Mouse (Mus musculus) 416B (cell line): ENCODE measurements around the gene Sbpl.

Experiments
- DNase-seq: peaks from one replicate; pipeline ENCODE4 v3.0.0; 2011; ENCODE audit warnings: low read depth

The Sbpl gene

DNA sequence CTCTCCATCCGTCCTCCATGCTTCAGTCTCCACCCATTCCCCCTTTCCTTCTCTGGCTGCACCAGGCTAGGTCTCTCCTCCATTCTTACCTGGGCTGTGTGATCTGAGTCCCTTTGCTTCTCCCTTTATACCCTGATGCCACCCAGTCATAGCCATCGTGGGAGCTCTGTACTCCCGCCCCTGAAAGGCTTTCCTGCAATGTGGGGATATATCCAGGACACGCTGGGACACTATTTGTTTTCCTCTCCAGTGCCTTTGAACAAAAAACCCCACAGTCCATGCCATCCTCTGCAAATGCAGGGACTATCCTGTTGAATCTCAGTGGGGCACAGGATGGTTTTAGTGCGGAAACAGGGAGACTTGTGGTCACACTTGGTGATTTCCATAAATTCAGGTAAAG lies at the start of gene Sbpl:
Gene Sbpl (minus strand): TSS at position 101 of the 400 bp plus-strand sequence.
- no peak for DNase-seq

DNA sequence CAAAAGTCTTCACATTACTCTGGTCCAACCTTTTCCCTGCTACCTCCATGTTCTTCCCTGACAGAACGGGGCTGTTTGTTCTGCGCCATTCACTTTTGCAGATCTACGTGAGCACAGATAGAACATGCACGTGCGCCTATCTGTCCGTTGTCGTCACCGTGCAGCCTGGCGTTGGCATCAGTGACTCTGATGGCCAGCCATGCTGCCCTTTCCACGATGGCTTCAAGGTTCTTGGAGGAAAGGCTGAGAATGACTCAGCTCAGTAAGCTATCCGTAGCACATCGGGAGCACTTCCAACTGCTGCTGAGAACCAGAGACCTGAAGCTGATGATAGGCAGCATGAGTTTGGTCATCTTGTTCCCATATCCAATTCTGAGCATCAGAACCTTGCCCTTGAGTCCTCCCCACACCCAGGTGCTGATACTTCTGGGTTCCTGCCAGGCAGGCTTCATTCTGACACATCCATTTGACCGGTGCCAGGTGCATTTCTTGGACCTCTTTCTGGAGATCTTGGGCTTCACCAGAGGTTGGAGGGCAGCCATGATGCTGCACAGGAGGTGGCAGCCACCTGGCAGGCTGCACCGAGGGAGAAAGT lies 49.1 kb upstream of the Sbpl start:
- DNase-seq = no peak

DNA sequence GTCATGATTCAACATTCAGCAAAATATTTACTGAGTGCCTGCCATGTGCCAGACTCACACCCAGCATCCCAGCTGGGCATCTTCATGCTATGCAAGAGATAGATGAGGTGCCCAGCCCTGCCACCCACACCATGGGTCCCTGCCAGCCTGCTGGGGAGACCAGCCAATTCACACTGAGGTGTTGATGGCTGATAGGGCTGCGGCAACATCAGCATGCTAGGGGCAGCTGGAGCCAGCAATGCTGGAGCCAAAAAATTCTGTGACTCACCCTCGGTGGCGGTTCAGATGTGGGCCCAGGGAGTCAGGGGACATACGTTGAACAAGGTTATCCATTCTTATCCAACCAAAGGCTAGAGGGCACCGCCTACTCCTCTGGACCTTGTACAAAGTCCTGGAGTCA lies 45.3 kb upstream of the Sbpl start:
- peak; percentile 88 for DNase-seq

DNA sequence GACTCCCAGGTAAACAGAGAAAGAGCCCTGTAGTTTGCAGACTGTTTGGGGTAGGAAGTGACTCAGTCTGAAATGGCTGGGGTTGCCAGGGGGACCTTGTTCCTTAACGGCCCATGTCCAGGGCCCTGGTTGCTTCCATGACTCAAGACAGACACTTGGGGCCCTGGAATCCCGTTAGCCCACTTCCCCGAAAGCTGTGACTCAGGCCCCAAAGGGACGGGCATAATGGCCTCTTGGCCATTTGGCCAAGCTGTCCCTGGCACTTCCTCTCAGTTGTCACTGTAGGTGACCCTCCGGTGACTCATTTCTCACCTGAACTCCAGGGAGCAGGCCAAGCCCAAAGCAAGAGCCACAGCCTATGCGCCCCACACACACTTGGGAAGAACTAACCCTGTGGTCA lies 43.3 kb upstream of the Sbpl start:
- peak; percentile 88 for DNase-seq

DNA sequence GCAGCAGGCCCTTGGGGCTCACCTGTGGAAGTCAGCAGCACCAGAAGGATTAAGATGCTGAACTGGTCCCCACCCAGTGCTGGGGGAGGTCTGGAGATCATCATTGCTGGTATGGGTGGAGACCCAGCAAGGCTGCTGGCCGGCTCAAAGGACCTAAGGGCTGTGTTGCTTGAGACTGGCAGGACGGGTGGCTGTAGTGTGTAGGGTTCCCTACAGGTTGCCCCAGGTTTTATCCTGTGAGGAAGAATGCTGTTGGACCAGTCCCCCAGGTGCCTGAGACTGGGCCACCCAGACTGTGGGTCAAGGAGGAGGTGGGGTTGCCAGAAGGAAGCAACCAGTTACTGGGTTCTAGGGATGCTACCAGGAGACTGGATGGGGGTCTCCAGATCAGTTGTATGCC lies 42.8 kb upstream of the Sbpl start, which contains the start of gene Prss22:
Gene Prss22 (minus strand): TSS at position 200 of the 400 bp plus-strand sequence.
- DNase-seq = no peak

DNA sequence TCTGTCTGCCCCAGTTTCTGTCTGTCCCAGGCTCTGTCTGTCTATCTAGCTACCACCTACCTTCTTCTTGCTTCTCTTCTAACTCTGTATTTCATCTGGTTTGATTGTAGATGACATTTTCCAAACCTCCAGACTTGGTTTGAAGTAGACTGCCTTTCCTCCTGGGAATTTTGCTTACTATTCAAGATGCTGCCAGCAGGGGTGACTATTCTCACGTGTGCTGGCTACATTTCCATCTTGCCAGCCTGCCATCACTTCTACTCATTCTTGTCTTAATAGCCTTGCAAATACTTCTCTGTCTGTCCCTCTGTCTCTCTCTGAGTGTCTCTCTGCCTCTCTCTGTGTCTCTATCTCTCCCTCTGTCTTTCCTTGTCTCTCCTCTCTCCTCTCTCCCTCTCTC lies 40.3 kb upstream of the Sbpl start:
- DNase-seq = no peak

DNA sequence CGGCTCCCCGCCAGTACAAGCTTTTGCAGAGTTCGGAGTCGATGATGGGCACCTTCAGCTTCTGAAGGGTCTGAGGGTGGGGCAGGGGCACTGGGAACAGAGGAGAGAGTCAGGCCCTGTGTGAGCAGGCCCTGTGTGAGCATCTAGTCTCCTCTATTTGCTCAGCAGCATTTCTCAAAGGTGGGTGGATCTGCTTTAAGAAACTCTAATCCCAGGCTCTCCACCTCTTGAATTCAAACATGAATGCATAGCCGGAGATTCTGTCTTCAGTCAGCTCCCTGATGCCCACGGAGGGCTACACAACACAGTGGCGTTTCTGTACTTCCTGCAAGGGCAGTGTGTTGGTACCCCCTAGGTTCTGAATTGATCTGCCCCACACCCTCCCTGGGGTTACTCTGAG lies 39.6 kb upstream of the Sbpl start:
- no peak for DNase-seq

- peak; percentile 94 for DNase-seq
Measured at GRCm38 (mm10) chr17:23993559-23994428, 38.7 kb upstream of the Sbpl start.

DNA sequence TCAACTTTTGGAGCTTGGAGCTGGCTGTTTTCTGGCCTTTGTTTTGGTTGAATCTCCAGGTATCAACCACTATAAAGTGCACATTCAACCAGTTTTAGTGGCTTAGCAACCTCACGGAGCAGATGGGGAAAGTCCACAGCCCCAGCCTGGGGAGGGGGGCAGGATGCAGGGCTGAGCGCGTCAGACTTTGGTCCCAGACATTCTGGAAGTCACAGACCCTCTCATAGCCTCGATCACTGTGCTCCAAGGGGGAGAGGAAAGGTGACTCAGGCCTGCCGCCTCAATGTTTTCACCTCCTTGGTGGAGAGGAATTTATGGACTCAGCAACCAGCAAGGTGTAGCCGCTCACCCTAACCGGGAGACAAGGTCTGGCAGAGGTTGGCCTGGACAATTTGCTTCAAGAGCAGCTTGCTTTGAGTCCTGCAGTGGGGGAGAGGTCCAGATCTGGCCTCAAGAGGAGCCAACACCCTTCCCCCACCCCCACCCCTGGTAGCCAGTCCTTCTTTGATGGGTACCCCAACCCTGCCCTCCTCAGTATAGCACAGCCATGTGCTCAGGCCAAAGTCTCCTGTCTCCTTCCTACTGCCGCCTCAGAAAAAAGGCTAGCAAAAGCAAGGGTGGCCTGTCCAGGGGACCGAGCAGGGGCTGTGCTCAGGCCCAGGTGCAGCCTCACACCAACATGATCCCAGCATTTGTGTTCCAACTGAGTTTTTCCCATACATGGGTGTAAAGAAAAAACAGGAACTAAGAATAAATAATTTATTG lies 37.9 kb upstream of the Sbpl start:
- DNase-seq = no peak

- DNase-seq = no peak
Measured at GRCm38 (mm10) chr17:23989802-23990201, 34.7 kb upstream of the Sbpl start.

DNA sequence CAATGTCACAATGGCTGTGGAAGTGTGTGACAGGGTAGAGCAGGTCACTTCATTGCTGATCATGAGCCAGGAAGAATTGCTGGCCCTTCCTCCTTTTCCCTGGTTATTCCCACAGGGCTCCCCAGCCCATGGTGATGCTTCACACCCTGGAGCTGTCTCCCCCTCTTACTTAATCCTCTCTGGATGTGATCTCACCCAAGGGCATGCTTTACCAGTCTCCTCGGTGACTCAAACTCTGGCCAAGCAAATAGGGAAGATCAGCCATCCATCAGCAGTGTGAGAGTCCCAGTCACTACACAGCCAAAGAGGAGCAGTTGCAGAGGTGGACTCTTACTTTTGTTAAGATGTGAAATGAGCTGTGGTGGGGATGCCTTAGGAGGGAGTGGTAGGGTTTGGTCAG lies 29.9 kb upstream of the Sbpl start:
- no peak for DNase-seq

DNA sequence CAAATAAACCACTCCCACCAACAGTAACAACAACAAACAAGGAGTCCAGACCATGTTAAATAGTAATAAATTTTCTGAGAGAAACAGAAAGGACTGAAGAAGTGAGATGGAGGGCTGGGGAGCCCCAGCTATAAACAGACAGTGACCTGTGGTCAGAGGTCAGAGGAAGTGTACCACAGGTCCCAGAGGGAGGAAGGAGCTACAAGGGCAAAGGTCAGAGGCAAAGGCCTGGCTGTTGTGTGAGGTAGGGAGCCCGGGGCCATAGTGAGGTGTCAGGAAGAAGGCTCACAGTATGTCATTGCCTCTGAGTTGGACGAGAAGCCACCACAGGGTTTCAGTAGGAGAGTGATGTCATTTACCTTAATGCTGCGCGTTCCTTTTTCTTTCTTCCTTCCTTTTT lies 27.8 kb upstream of the Sbpl start:
- DNase-seq = peak; percentile 10

DNA sequence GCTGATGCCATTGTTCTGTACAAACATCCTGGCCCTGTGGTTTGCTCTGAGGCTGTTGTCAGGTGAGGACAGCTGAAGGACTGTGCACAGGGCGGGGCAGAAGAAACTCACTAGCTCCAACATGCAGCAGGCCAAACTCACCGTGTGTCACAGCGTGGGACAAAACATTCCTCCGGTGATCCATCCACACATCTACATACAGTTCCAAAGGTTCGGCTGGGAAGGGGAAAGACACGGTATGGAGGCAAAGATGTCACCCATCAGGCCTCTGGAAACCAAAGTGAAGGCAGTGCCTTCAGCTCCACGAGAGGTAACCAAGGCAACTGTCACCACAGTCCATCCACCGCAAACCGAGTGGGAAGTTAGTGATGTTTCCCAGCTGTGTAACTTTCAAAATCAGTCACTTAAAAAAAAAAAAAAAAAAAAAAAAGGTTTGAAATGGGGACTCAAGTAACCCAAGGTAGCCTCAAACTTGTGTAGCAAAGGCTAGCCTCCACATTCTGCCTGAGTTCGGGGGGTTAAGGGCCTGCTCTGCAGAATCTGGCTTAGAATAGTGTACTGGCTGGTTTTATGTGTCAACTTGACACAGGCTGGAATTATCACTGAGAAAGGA lies 25.3 kb upstream of the Sbpl start, which contains the start of gene Prss30:
Gene Prss30 (minus strand): TSS at position 270 of the 613 bp plus-strand sequence.
- no peak for DNase-seq

GRCm38 (mm10) chr17:23979471-23979870 lies 24.4 kb upstream of the Sbpl start:
- DNase-seq = peak; percentile 36

DNA sequence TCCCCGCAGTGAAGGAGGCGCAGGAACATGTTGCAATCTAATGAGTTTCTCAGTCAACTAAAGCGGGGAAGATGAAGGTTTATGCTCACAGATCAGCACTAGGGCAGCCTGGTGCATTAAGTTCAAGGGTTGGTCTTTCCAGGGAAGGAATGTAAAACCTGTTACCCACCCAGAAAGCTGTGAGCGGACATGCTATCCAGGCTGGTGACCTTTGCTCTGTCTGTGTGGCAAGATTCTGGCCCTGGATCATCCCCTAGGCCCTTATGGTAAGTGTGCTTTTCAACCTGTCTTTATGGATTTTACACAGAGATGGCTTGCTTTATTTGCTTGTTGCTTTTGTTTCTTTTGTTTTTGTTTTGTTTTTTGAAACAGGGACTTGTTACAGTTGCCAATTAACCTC lies 21.6 kb upstream of the Sbpl start:
- no peak for DNase-seq

DNA sequence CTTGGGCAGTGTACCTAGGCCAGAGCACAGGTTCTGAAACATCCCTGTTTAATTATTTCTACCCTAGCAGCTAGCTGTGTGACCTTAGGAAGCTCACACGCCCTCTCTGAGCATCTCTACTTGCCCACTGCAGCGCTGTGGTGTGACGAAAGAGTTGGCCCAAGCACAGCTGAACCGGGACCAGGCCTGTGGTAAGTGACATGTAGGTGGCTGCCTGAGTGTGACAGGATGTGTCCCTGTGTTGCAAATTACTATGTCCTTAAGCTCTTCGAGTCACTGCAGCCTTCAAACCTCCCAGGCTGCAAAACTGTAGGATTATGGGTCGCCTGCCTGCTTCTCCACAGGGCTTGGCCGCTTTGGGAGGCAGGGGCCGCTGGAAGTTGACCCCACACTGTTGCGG lies 16.2 kb upstream of the Sbpl start:
- DNase-seq = peak; percentile 28

DNA sequence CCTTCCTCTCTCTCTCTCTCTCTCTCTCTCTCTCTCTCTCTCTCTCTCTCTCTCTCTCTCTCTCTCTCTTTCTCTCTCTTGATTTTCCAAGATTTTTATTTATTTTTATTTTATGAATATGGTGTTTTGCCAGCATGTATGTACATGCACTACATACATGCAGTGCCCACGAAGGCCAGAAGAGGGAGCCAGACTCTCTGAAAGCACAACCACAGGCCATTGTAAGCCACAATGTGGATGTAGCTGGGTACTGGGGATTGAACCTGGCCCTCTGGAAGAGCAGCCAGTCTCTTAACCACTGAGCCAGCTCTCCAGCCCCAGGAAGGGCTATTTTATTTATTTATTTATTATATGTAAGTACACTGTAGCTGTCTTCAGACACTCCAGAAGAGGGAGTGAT lies 14.2 kb upstream of the Sbpl start:
- peak; percentile 88 for DNase-seq

- DNase-seq = peak; percentile 60
Measured at GRCm38 (mm10) chr17:23968780-23969179, 13.7 kb upstream of the Sbpl start.

GRCm38 (mm10) chr17:23966658-23967401 lies 11.8 kb upstream of the Sbpl start:
- DNase-seq = peak; percentile 10

DNA sequence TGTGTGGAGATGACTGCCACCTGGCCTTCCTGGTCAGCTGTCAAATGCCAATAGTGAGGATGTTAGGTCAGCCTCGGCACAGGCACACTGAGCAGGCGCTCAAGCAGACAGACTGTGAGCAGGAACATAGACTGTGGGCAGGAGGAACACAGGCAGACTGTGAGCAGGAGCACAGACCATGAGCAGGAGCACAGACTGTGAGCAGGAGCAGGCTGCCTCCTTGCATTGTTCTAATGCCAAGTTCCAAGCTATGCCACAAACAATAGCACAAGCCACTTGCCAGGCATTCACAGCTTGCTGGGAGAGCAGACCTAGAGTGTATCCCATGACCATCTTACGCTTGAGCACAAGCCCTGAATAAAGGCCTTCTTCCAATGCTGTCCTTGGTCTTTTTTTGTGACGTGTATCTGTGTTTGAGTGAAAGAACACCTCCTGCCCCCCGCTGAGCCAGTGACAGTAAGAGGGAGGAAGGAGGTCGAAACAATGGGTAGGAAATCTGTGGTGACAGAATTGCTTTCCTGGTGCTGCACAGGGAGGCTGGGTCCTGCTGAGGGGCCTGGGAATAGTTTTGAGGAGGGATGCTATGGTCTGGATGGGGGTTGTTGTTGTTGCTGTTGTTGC lies 10.8 kb upstream of the Sbpl start:
- no peak for DNase-seq

DNA sequence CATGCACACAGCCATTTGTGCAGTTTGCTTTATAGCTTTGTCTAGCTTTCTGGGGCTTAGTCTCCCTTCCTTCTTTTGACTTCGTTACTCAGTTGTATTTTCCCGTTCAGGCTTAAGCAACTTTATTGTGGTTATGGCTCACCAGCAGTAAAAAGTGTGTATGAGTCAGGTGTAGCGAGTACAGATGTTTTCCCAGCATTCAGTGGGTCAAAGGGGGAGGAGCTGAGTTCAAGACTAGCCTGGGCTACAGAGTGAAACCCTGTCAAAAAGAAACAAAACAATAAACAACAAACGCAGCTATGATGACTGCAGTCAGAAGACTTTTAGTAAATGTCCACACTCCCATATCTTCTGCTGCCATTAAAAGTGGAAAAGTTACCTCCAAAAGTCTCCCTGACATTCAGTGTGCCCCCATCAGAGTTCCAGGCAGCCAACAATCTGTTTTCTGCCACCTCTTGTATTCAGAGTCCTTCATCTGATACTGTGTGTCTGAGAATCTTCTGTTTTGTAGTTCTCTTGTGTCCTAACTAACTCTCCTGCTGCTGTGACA lies 6.6 kb upstream of the Sbpl start:
- peak; percentile 47 for DNase-seq
